Mouse (Mus musculus) G1E (cell line): ENCODE data around the gene Inpp5a.

Source experiments
- CTCF ChIP-seq: IDR thresholded peaks from 2 replicates; pipeline ENCODE4 v1.5.1; 2012; ENCODE audit warnings: low read depth, low read length, inconsistent platforms, mixed read lengths
- GATA2 ChIP-seq: IDR thresholded peaks from 2 replicates; pipeline ENCODE4 v1.6.1; 2012; ENCODE audit warnings: low read depth, low read length, inconsistent platforms, borderline replicate concordance
- POLR2AphosphoS5 ChIP-seq: IDR thresholded peaks from 2 replicates; pipeline ENCODE4 v1.6.1; 2012; ENCODE audit warnings: low read depth, low read length, inconsistent platforms; ENCODE audit not compliant: insufficient replicate concordance
- TAL1 ChIP-seq: conservative IDR thresholded peaks from 2 replicates; pipeline ENCODE4 v1.6.1; 2012; ENCODE audit warnings: low read depth, low read length, inconsistent platforms, mixed read lengths

GRCm38 (mm10) chr7:139475896-139476295 lies 87.0 kb downstream of the Inpp5a start:
- TF ChIP-seq CTCF (no peak), TAL1 (no peak), POLR2AphosphoS5 (no peak), GATA2 (no peak)
